ENCODE assay signal across 20 mouse cellular contexts in the genomic region with DNA sequence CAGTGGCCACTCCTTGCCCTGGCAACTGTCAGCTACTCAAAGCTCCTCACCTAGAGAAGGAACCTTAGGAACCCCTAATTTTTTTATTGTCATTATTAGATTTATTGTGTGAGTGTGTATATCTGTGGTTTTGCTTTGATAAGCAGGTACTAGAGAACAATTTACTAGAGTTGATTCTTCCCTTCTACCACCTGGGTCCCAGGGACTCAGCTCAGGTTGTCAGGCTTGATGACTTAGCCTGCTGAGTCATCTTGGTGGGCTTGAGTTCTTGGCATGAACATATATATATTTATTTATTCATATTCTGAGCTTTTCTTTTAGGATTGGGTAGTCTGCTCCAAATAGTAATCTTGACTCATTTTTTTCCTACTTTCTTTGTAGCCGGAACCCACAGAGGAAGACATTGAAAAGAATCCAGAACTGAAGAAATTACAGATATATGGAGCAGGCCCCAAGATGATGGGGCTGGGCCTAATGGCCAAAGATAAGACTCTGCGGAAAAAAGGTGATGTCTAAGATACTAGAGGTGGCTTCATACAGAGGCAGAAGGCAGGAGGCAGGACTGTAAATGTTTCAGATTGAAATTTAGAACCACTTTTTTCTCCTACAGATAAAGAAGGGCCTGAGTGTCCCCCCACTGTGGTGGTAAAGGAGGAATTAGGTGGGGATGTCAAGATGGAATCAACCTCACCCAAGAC.
"Had no signal": no experiment of that assay in that cellular context is flagged by ENCODE, and none has a peak within 500 bp of the region (broad histone marks: within the 10 kb centered on the region; RNA-seq: fewer than 3 reads in every experiment).

No protein-coding gene starts in this region.

- H3K9ac ChIP-seq: limb, embryonic 12.5 days; limb, embryonic 15.5 days; lung, embryonic 14.5 days; midbrain, embryonic 13.5 days; neural tube, embryonic 13.5 days; stomach, embryonic 15.5 days had no signal

- DNase-seq: kidney, adult 2 months; kidney, postnatal 25 days; left cerebral cortex, postnatal 4 days; lung, embryonic 14.5 days; retina, postnatal 1 day; right cerebral cortex, postnatal 25 days; spleen, adult 18-20 months; thymus, postnatal 25 days had no signal

- ATAC-seq: intestine, postnatal 0 days; lung, postnatal 0 days; midbrain, embryonic 13.5 days; midbrain, embryonic 16.5 days had no signal

- H3K4me3 ChIP-seq: limb, embryonic 12.5 days; limb, embryonic 15.5 days; midbrain, embryonic 10.5 days; midbrain, embryonic 13.5 days; myocyte; neural tube, embryonic 13.5 days; stomach, embryonic 15.5 days had no signal

- H3K27ac ChIP-seq: kidney, postnatal 0 days; limb, embryonic 12.5 days; limb, embryonic 15.5 days; macrophage; midbrain, embryonic 10.5 days; midbrain, embryonic 13.5 days; neural tube, embryonic 13.5 days; stomach, embryonic 15.5 days had no signal

- H3K9me3 ChIP-seq: limb, embryonic 12.5 days; limb, embryonic 15.5 days; midbrain, embryonic 10.5 days; midbrain, embryonic 13.5 days; neural tube, embryonic 13.5 days; stomach, embryonic 15.5 days had no signal

- H3K4me2 ChIP-seq: limb, embryonic 12.5 days; limb, embryonic 15.5 days; lung, embryonic 14.5 days; midbrain, embryonic 13.5 days; neural tube, embryonic 13.5 days; stomach, embryonic 15.5 days had no signal

- H3K27me3 ChIP-seq: limb, embryonic 12.5 days; limb, embryonic 15.5 days; midbrain, embryonic 13.5 days; neural tube, embryonic 13.5 days; stomach, embryonic 15.5 days had no signal

- H3K4me1 ChIP-seq: limb, embryonic 12.5 days; limb, embryonic 15.5 days; midbrain, embryonic 10.5 days; midbrain, embryonic 13.5 days; neural tube, embryonic 13.5 days; stomach, embryonic 15.5 days had no signal
